Mouse (Mus musculus): ENCODE results near the gene Hgd. TPM values are rescaled to one million over a fixed set of nuclear protein-coding genes. Genes with fewer than 3 reads are reported as not detected.
"Not testable (repeated sequence)": the region's sequence is repeated elsewhere in the genome, so short reads cannot be mapped to it uniquely, and the experiment has no call there.

Hgd gene
- total and polyA plus RNA-seq, 3 experiments = 0.28 to 1.6 TPM; not detected in 1

GRCm38 (mm10) chr16:37634578-37634977 lies 54.6 kb downstream of the Hgd start:
- no peak for DNase-seq

GRCm38 (mm10) chr16:37635095-37635494 lies 55.1 kb downstream of the Hgd start:
- DNase-seq = no peak

DNA sequence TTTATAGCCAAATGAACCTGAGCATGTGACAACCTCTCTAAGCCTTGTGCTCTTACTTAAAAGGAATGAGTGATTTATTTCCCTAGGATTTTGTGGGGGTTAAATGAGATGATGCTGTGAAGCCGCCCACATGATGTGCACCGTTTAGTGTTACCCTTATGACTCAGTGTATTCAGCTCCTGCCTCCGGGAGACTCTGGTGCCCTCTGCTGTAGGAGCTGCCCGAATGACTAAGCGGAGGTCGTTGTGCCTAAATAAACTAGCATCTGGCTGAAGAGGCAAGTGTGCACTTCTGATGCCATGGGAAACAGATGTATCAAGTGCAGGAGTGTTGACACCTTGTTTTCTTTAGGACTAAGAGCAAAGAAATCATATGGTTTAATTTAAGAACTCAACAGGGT lies 56.2 kb downstream of the Hgd start:
- DNase-seq = peak; percentile 58

- DNase-seq = no peak
Measured at GRCm38 (mm10) chr16:37637802-37638201, 57.8 kb downstream of the Hgd start.

- DNase-seq = not testable (repeated sequence)
Measured at GRCm38 (mm10) chr16:37640522-37640921, 60.6 kb downstream of the Hgd start.

DNA sequence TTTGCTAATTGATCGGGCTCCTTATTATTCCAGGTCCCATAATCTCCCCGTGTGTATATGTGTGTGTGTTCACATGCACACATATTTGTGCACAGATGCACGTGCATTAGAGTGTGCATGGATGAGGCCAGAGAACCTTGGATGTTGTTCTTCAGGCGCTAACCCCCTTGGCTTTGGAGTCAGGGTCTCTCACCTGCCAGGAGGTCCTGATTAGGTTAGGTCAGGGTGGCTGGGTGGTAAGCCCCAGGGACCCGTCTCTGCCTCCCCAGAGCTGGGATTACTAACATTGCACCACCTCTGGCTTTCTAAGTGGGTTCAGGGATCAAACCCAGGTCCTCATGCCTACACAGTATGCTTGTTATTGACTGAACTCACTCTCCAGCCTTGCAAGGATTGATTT lies 64.5 kb downstream of the Hgd start:
- no peak for DNase-seq

GRCm38 (mm10) chr16:37645211-37645610 lies 65.3 kb downstream of the Hgd start:
- no peak for DNase-seq

DNA sequence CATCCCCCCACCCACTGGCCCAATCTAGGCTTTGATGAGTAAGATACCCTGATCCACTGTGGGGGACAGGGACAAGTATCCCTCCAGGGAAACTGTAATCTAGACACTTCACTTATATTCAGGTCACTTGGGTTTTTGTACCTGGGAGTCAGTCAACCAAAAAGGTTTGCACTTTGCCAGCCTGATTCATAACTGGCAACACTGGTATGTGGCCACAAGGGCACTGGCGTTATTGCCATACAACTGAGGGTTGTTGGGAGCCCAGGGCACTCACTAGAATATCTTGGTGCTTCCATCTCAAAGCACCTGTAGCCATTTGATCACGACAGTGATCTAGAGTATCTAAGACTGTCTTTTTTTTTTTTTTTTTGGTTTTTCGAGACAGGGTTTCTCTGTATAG lies 65.8 kb downstream of the Hgd start:
- DNase-seq = no peak

GRCm38 (mm10) chr16:37647067-37647466 lies 67.1 kb downstream of the Hgd start:
- no peak for DNase-seq

DNA sequence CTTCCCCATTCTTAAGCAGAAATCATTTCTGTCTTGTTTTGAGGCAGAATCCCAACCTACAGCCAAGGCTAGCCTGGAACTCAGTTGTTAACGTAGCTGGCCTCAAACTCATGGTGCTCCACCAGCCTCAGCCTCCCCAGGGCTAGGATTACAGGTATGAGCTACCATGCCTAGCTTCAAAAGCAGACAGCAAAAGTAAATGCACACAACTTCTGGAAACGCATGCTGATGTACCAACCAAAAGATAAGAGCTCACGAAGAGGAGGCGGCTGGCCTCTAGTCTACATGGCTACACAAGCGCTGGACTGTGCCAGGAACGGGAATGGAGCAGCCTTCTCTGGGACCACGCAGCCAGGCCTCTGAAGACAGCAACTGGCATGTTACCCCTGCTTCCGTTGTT lies 68.0 kb downstream of the Hgd start:
- no peak for DNase-seq

- no peak for DNase-seq
Measured at GRCm38 (mm10) chr16:37649068-37649467, 69.1 kb downstream of the Hgd start.

DNA sequence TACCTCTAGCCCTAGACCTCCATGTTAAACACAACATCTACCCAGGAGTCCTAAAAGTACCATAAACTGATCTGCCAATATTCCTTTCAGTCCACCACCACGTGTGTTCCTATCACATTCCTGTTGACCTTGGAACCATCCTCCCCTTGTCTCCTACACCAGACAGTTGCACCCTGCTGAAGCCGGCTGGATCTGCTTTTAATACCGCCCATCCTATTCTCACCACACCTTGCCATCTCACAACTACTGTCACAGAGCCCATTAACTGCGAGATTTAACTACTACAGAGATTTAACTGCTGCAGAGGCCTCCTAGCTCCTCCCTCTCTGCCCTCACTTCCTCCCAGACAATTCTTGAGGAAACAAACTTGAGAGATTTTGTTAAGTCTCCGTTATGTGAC lies 71.5 kb downstream of the Hgd start:
- no peak for DNase-seq

DNA sequence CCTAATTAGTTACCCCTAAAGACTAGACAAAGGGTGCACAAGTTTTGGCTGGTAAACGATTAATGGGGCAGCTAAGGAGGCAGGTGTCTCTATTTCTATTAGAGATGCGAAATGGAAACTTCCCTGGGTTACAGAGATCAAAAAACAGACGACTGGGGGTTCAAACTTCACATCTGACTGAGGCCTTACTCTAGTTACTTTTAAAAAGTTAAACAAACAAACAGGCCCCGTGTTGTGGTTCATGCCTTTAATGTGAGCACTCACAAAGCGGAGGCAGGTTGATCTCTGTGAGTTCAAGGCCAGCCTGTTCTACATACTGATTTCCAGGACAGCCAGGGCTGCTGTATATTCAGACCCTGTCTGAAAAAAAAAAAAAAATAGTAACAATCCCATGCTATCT lies 72.7 kb downstream of the Hgd start:
- no peak for DNase-seq

- DNase-seq = no peak
Measured at GRCm38 (mm10) chr16:37653058-37653457, 73.1 kb downstream of the Hgd start.

- DNase-seq = peak; percentile 97
Measured at GRCm38 (mm10) chr16:37653731-37654657, 74.0 kb downstream of the Hgd start, which contains the start of gene Ndufb4. Gene Ndufb4, minus strand, starts transcription at chr16:37654453.

DNA sequence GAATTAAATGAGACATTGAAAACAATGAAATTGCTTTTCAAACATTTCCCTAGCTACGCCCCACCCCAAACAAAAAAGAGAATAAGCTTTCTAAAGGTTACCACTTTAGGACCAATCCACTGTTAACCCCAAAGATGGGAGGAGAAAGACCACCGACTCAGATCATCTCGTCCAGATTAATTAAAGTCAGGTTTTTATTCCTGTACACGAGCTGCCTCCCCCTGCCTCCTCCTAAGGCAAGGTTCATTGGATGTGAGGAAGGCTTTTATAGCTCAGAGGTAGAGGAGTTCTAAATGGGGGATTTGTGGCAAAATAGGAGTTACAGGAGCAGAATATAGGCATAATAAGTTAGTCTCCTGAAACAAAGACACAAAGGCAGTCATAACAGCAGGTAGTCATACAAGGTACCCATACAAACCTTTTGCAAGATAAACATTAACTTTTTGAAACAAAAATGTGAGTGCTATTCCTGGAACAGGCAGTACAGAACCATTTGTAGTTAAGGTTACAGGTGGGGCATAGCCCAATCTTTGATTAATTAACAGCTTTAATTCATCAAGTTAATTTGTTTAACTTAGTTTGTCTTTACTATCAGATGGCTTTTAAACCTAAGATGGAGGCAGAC lies 75.0 kb downstream of the Hgd start:
- DNase-seq = no peak

- DNase-seq = no peak
Measured at GRCm38 (mm10) chr16:37655756-37656347, 75.9 kb downstream of the Hgd start.

DNA sequence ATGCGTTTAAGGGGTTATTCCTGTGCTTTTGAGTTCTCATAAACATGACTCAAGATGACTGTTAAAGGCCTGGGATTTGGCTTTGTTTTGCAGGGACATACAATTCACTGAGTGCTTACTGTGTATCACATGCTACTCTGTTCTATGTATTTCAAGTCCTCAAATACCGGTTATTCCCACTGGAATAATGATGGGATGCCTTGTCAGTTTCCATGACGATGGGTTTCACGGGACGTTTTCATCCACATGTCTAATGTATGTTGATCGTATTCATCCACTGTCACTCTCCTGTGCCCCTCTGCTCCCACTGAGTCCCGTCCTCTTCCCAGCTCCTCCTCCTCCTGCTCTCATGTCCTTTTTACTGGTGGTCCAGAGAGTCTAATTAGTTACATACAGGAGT lies 76.8 kb downstream of the Hgd start:
- no peak for DNase-seq

- DNase-seq = no peak
Measured at GRCm38 (mm10) chr16:37663643-37664459, 83.9 kb downstream of the Hgd start.

GRCm38 (mm10) chr16:37665394-37665935 lies 85.5 kb downstream of the Hgd start:
- no peak for DNase-seq

- DNase-seq = no peak
Measured at GRCm38 (mm10) chr16:37670666-37671283, 90.8 kb downstream of the Hgd start.

All from adrenal gland, adult 2 months (tissue).